Mouse (Mus musculus): ENCODE results near the gene Tunar. TPM values are rescaled to one million over a fixed set of nuclear protein-coding genes. Genes with fewer than 3 reads are reported as not detected.

Tunar gene
- polyA plus RNA-seq, 1 experiment from 2014 or later = 0.03 TPM

GRCm38 (mm10) chr12:105344460-105344859 lies 10.8 kb downstream of the Tunar start:
- no peak overlapping the region for H3K9ac ChIP-seq
- WGBS (ENCODE audit: insufficient replicate concordance) = 64% methylated on average over 7 of the region's 7 CpGs
- no peak for ATAC-seq (ENCODE audit: insufficient read depth)

DNA sequence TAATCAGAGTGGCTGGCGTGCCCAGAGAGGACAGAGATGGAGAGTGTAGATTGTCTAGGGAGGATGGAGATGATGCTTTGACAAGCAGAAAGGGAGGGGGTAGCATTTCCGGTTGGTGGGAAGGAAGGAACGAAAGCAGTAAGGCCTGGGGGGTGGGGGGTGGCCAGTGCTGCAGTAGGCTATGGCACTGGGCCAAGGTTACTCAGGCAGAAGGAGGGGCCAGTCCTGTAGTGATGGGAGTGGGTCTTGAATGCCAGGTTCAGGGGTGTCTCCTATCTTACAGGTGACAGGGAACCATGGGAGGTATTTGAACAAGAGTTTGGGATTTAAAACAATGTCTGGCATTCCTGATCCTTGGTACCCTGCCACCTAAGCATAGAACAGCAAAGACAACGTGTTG lies 13.2 kb downstream of the Tunar start:
- no peak for ATAC-seq (ENCODE audit: insufficient read depth)
- Histone ChIP-seq H3K4me2 (no peak overlapping the region), H3K27me3 (no peaks in the 10 kb centered on the region), H3K27ac (replicated peaks) (no peak overlapping the region), H3K4me3 (replicated peaks) (no peak overlapping the region), H3K9ac (no peak overlapping the region), H3K9me3 (replicated peaks) (no peaks in the 10 kb centered on the region), H3K36me3 (replicated peaks) (no peaks in the 10 kb centered on the region), H3K4me1 (replicated peaks) (no peaks in the 10 kb centered on the region)
- 39% methylated on average over 4 of the region's 4 CpGs for WGBS (ENCODE audit: insufficient replicate concordance)

More at GRCm38 (mm10) chr12:105344460-105344859, 10.8 kb downstream of the Tunar start:
- H3K4me2 ChIP-seq = no peak overlapping the region
- H3K27me3 ChIP-seq = 0 out of 2 replicates have a peak, but pooled peaks cover under 1% of the 10 kb centered on the region
- H3K4me1 ChIP-seq (replicated peaks) = no peaks in the 10 kb centered on the region
- no peaks in the 10 kb centered on the region for H3K9me3 ChIP-seq (replicated peaks)
- H3K36me3 ChIP-seq (replicated peaks) = no peaks in the 10 kb centered on the region
- no peak overlapping the region for H3K4me3 ChIP-seq (replicated peaks)
- H3K27ac ChIP-seq (replicated peaks) = no peak overlapping the region

GRCm38 (mm10) chr12:105347261-105347660 lies 13.6 kb downstream of the Tunar start:
- 64% methylated on average over 13 of the region's 13 CpGs for WGBS (ENCODE audit: insufficient replicate concordance)
- H3K4me3 ChIP-seq (replicated peaks) = no peak overlapping the region
- H3K27ac ChIP-seq (replicated peaks) = no peak overlapping the region
- no peaks in the 10 kb centered on the region for H3K9me3 ChIP-seq (replicated peaks)
- no peak for ATAC-seq (ENCODE audit: insufficient read depth)
- no peaks in the 10 kb centered on the region for H3K27me3 ChIP-seq
- H3K4me2 ChIP-seq = no peak overlapping the region
- H3K4me1 ChIP-seq (replicated peaks) = no peaks in the 10 kb centered on the region
- no peaks in the 10 kb centered on the region for H3K36me3 ChIP-seq (replicated peaks)
- no peak overlapping the region for H3K9ac ChIP-seq

DNA sequence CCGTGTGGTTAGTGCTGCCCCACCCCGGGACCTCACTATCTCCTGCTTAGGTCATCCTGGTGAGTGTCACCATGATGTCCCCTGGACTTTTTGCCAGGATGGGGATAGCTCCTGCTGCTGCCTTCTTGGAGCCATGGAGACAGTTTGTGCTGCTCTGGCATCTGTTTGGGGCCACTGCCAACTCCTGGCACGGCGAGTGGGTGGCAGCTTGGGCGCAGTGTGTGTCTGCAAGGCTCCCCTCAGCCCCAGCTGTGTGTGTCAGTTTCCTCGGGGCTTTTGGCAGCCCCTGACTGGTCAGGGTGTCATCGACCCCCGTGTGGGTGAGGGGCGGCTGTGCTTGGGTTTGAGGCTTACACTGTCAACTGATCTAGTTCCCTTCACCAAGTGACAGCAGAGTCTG lies 20.6 kb downstream of the Tunar start:
- 63% methylated on average over 9 of the region's 9 CpGs for WGBS (ENCODE audit: insufficient replicate concordance)
- no peak overlapping the region for H3K4me2 ChIP-seq
- no peaks in the 10 kb centered on the region for H3K27me3 ChIP-seq
- ATAC-seq (ENCODE audit: insufficient read depth) = no peak
- H3K9me3 ChIP-seq (replicated peaks) = no peaks in the 10 kb centered on the region
- H3K4me1 ChIP-seq (replicated peaks) = no peaks in the 10 kb centered on the region
- no peak overlapping the region for H3K4me3 ChIP-seq (replicated peaks)
- no peak overlapping the region for H3K9ac ChIP-seq
- H3K36me3 ChIP-seq (replicated peaks) = no peaks in the 10 kb centered on the region
- H3K27ac ChIP-seq (replicated peaks) = no peak overlapping the region

GRCm38 (mm10) chr12:105354772-105355171 lies 21.1 kb downstream of the Tunar start:
- Histone ChIP-seq H3K9ac (no peak overlapping the region), H3K4me1 (replicated peaks) (no peaks in the 10 kb centered on the region), H3K27ac (replicated peaks) (no peak overlapping the region), H3K9me3 (replicated peaks) (no peaks in the 10 kb centered on the region), H3K36me3 (replicated peaks) (no peaks in the 10 kb centered on the region), H3K27me3 (no peaks in the 10 kb centered on the region), H3K4me2 (no peak overlapping the region), H3K4me3 (replicated peaks) (no peak overlapping the region)
- 70% methylated on average over 8 of the region's 8 CpGs for WGBS (ENCODE audit: insufficient replicate concordance)
- ATAC-seq (ENCODE audit: insufficient read depth) = no peak

DNA sequence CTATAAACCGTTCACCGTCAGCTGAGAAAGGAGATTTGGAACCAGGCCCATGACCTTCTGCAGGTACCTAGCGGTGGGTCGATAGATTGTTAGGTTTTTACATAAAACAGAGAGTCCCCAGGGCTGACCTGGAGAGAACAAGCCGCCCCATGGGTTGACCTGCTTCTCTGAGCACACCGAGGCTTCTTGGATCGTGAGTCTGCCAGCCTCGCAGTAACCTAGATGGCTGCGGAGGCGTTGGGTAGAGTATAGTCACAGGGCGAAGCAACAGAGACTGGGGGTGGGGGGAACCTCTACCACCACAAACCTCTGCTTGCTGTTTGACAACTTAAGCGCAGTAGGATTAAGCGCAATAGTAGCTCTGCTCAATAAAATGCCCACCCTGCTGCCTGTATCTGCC lies 23.1 kb downstream of the Tunar start:
- no peaks in the 10 kb centered on the region for H3K27me3 ChIP-seq
- no peak overlapping the region for H3K4me3 ChIP-seq (replicated peaks)
- H3K27ac ChIP-seq (replicated peaks) = no peak overlapping the region
- no peaks in the 10 kb centered on the region for H3K4me1 ChIP-seq (replicated peaks)
- H3K4me2 ChIP-seq = no peak overlapping the region
- H3K36me3 ChIP-seq (replicated peaks) = no peaks in the 10 kb centered on the region
- H3K9ac ChIP-seq = no peak overlapping the region
- no peaks in the 10 kb centered on the region for H3K9me3 ChIP-seq (replicated peaks)
- ATAC-seq (ENCODE audit: insufficient read depth) = no peak
- 73% methylated on average over 13 of the region's 13 CpGs for WGBS (ENCODE audit: insufficient replicate concordance)

GRCm38 (mm10) chr12:105363648-105364047 lies 30.0 kb downstream of the Tunar start:
- 70% methylated on average over 2 of the region's 2 CpGs for WGBS (ENCODE audit: insufficient replicate concordance)
- Histone ChIP-seq H3K9me3 (replicated peaks) (no peaks in the 10 kb centered on the region), H3K4me1 (replicated peaks) (no peaks in the 10 kb centered on the region), H3K36me3 (replicated peaks) (no peaks in the 10 kb centered on the region), H3K27me3 (no peaks in the 10 kb centered on the region), H3K4me2 (no peak overlapping the region), H3K27ac (replicated peaks) (no peak overlapping the region), H3K4me3 (replicated peaks) (no peak overlapping the region), H3K9ac (no peak overlapping the region)
- ATAC-seq (ENCODE audit: insufficient read depth) = no peak

DNA sequence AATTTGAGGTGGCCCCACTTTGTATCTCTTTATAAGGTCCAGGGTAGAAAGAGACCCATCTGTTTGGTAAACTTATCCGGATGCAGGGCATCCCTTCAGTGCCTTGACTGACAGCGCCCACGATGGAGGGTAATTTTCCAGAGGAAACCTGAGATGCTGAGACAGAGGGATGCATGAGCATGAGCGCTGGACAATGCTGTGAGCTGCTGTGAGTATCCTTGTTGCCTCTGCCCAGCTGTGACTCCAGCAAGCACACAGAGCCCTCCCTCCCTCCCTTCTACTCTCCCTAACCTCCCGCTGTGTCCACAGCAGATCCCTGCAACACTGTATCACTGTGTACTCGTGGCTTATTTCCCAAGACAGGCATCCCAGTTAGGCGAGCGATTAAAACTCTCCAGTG lies 40.9 kb downstream of the Tunar start:
- WGBS (ENCODE audit: insufficient replicate concordance) = 64% methylated on average over 8 of the region's 8 CpGs
- no peaks in the 10 kb centered on the region for H3K27me3 ChIP-seq
- H3K4me2 ChIP-seq = no peak overlapping the region
- no peaks in the 10 kb centered on the region for H3K36me3 ChIP-seq (replicated peaks)
- no peaks in the 10 kb centered on the region for H3K4me1 ChIP-seq (replicated peaks)
- no peak for ATAC-seq (ENCODE audit: insufficient read depth)
- H3K9me3 ChIP-seq (replicated peaks) = no peaks in the 10 kb centered on the region
- no peak overlapping the region for H3K9ac ChIP-seq
- H3K4me3 ChIP-seq (replicated peaks) = no peak overlapping the region
- H3K27ac ChIP-seq (replicated peaks) = no peak overlapping the region

DNA sequence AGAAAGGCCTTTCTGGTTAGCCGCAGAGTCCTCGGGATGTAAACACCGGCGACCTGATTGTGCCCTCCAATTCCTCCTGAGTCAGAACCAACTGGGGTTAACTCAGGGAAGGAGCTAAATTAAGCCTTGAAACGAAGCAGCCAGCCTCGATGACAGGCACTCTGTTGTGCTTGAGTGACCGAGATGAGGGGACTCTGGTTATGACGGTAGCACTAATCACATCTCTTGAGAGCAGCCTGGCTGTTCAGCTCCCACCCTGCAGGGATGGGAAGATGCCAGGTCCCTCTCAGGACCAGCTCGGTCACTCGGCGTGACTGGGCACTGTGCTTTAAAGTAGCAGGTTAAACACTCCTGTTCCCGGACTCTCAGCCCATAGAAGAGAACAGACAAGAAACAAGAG lies 43.3 kb downstream of the Tunar start:
- Histone ChIP-seq H3K4me3 (replicated peaks) (no peak overlapping the region), H3K9ac (no peak overlapping the region), H3K27ac (replicated peaks) (no peak overlapping the region), H3K36me3 (replicated peaks) (no peaks in the 10 kb centered on the region), H3K27me3 (no peaks in the 10 kb centered on the region), H3K4me2 (no peak overlapping the region), H3K4me1 (replicated peaks) (no peaks in the 10 kb centered on the region), H3K9me3 (replicated peaks) (no peaks in the 10 kb centered on the region)
- WGBS (ENCODE audit: insufficient replicate concordance) = 52% methylated on average over 12 of the region's 12 CpGs
- ATAC-seq (ENCODE audit: insufficient read depth) = no peak

DNA sequence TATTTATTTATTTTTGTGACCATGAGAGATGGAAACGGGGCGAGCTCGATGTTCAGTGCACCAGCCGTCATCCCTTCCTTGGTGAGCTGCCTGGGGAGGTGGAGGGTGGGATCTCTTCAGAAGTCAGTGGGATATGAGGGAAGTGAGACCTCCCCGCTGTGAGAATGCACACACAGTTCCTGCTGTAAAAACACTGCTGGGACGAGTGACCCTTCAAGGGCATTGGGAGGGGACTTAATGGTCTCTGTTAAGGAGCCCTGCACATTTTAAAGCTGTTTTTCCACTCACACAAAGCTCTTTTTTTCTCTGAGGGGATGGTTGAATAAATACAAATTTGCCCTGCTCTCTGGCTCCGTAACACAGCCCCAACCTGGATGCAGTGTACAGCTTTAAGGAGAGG lies 49.1 kb downstream of the Tunar start:
- WGBS (ENCODE audit: insufficient replicate concordance) = 59% methylated on average over 7 of the region's 7 CpGs
- Histone ChIP-seq H3K4me2 (no peak overlapping the region), H3K36me3 (replicated peaks) (no peaks in the 10 kb centered on the region), H3K27ac (replicated peaks) (no peak overlapping the region), H3K27me3 (no peaks in the 10 kb centered on the region), H3K4me3 (replicated peaks) (no peak overlapping the region), H3K4me1 (replicated peaks) (no peaks in the 10 kb centered on the region), H3K9me3 (replicated peaks) (no peaks in the 10 kb centered on the region), H3K9ac (no peak overlapping the region)
- ATAC-seq (ENCODE audit: insufficient read depth) = no peak

DNA sequence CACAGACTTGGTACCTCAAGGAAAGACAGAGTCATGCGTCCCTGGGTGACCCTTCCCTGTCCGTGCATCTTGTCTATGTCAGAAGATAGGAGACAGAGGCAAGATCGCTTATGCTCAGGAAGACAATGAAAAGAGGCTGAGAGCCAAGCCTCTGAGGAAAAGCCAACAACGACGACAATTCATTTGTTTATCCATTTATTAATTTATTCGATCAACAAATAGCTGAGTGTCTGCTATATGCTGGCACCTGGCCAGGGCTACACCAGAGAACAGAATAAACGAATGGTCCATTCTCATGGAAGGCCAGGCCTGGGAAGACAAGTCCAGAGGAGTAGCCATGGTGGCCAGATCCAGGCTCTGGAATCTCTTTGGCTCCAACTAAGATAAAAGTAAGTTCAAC lies 61.0 kb downstream of the Tunar start:
- Histone ChIP-seq H3K27ac (replicated peaks) (no peak overlapping the region), H3K4me3 (replicated peaks) (no peak overlapping the region), H3K36me3 (replicated peaks) (no peaks in the 10 kb centered on the region), H3K9me3 (replicated peaks) (no peaks in the 10 kb centered on the region), H3K27me3 (no peaks in the 10 kb centered on the region), H3K4me2 (no peak overlapping the region), H3K4me1 (replicated peaks) (no peaks in the 10 kb centered on the region), H3K9ac (no peak overlapping the region)
- ATAC-seq (ENCODE audit: insufficient read depth) = no peak
- 62% methylated on average over 7 of the region's 7 CpGs for WGBS (ENCODE audit: insufficient replicate concordance)

- H3K27ac ChIP-seq (replicated peaks) = no peak overlapping the region
- no peak overlapping the region for H3K4me2 ChIP-seq
- H3K9ac ChIP-seq = no peak overlapping the region
- H3K36me3 ChIP-seq (replicated peaks) = no peaks in the 10 kb centered on the region
- no peaks in the 10 kb centered on the region for H3K27me3 ChIP-seq
- no peaks in the 10 kb centered on the region for H3K9me3 ChIP-seq (replicated peaks)
- ATAC-seq (ENCODE audit: insufficient read depth) = no peak
- no peak overlapping the region for H3K4me3 ChIP-seq (replicated peaks)
- 46% methylated on average over 5 of the region's 5 CpGs for WGBS (ENCODE audit: insufficient replicate concordance)
- H3K4me1 ChIP-seq (replicated peaks) = no peaks in the 10 kb centered on the region
These were observed 64.5 kb downstream of the Tunar start for GRCm38 (mm10) chr12:105398172-105398571.
